9 mouse cellular contexts compared by ENCODE assay signal in the genomic region with DNA sequence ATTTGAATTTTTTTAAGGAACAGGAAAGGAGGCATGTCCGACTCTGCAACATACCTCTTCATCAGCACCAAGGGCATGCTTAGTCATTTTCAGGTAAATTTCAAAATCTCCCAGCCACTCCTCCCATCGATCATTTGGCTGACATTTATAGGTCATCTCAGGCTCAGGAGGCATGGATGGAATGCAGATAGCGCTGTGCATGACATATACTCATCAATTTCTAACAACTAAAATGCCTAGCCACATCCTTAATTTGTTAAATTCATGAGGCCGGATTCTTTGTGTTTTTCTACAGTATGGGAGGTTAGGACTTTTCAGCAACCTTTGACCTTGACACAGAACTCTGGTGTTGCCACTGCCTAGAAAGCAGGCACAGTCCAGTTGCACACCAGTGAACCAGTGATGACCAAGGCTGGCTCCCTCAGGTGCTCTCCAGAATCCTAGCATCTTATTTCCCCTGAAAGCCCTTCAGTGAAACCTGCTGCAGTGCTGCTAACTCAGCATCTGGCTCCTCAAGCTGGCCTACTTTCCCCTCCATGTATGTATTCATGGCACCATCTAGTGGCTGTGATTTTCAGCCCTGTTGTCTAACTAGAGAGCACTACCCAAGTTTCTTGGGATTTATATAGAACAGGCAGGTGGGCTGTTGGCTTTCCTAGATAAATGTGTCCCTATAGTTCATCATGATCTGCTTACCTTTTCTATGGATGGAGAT. TPM values are rescaled to one million over a fixed set of nuclear protein-coding genes. Genes with fewer than 3 reads are reported as not detected.
A peak's percentile ranks its signal among the peaks of the same experiment; 100 is the strongest.
DNase-seq lines count a peak whose midpoint lies in the region; ATAC-seq and TF ChIP-seq lines count a peak whose summit lies in the region.
"Had no signal": no experiment of that assay in that cellular context is flagged by ENCODE, and none has a peak within 500 bp of the region (broad histone marks: within the 10 kb centered on the region; RNA-seq: fewer than 3 reads in every experiment).

No protein-coding gene starts in this region.

- H3K4me1 ChIP-seq in lung, adult 2 months (ENCODE audit: control insufficient read depth, insufficient read depth, low read length): no peaks in the 10 kb centered on the region
- H3K4me1 ChIP-seq in forebrain, postnatal 0 days (ENCODE audit: insufficient read depth): no peaks in the 10 kb centered on the region
- no peaks in the 10 kb centered on the region for H3K4me1 ChIP-seq in midbrain, embryonic 10.5 days

- no peaks in the 10 kb centered on the region for H3K9me3 ChIP-seq in forebrain, postnatal 0 days (ENCODE audit: low read length)
- H3K9me3 ChIP-seq in midbrain, embryonic 10.5 days (replicated peaks): no peaks in the 10 kb centered on the region

- TF ChIP-seq POLR2A in lung, adult 2 months (IDR thresholded peaks at IDR 0.05; ENCODE audit: borderline replicate concordance, extremely low read depth, low read depth, low read length): no peak

- no peak for TF ChIP-seq CTCF in lung, adult 2 months (IDR thresholded peaks at IDR 0.05; ENCODE audit: insufficient read depth, low read length)
- TF ChIP-seq CTCF in forebrain, postnatal 0 days (IDR thresholded peaks at IDR 0.05; ENCODE audit: low read depth): peak; percentile 90

- intact Hi-C loops in gastrocnemius, postnatal 36 days (cut with DNase I): loop anchor here (5.0 kb wide), 1 partner anchor 52 kb away; no protein-coding TSS in a partner anchor

- no peak overlapping the region for H3K9ac ChIP-seq in forebrain, postnatal 0 days

- DNase-seq in lung, postnatal 10 days: peak; percentile 36
- no peak for DNase-seq in lung, adult 2 months
- DNase-seq in cerebellum, adult 11-12 months: peak; percentile 6
- DNase-seq in forebrain, postnatal 0 days: peak; percentile 90
- peak; percentile 26 for DNase-seq in kidney, postnatal 14 days
- DNase-seq in midbrain, embryonic 10.5 days (ENCODE audit: low spot score): peak; percentile 20
- DNase-seq in telencephalon, adult 2 months (ENCODE audit: low read depth, low spot score): peak; percentile 75
- DNase-seq in gastrocnemius, postnatal 36 days: no peak

- no peak overlapping the region for H3K4me2 ChIP-seq in forebrain, postnatal 0 days (ENCODE audit: low read depth)

- H3K27me3 ChIP-seq in forebrain, postnatal 0 days (ENCODE audit: insufficient read depth, low read length): no peaks in the 10 kb centered on the region
- no peaks in the 10 kb centered on the region for H3K27me3 ChIP-seq in midbrain, embryonic 10.5 days (ENCODE audit: low read depth, poor library complexity, severe bottlenecking)

- no peak overlapping the region for H3K4me3 ChIP-seq in lung, adult 2 months (replicated peaks; ENCODE audit: extremely low read depth, low read depth, low read length)
- no peak overlapping the region for H3K4me3 ChIP-seq in forebrain, postnatal 0 days (ENCODE audit: low read depth, low read length)
- no peak overlapping the region for H3K4me3 ChIP-seq in midbrain, embryonic 10.5 days

- H3K36me3 ChIP-seq in forebrain, postnatal 0 days (ENCODE audit: insufficient read depth): no peaks in the 10 kb centered on the region
- H3K36me3 ChIP-seq in midbrain, embryonic 10.5 days: no peaks in the 10 kb centered on the region

- WGBS in lung, adult 2 months: 70% methylated on average over 4 of the region's 4 CpGs
- 86% methylated on average over 4 of the region's 4 CpGs for WGBS in forebrain, postnatal 0 days
- 88% methylated on average over 4 of the region's 4 CpGs for WGBS in midbrain, embryonic 10.5 days

- H3K27ac ChIP-seq in forebrain, postnatal 0 days (ENCODE audit: low read depth, low read length): no peak overlapping the region
- no peak overlapping the region for H3K27ac ChIP-seq in midbrain, embryonic 10.5 days (replicated peaks)

- ATAC-seq in forebrain, postnatal 0 days: peak; percentile 95

RNA-seq across cellular contexts. Expression of gene Gabra5, which starts 35.9 kb away (rescaled TPM):
- polyA plus RNA-seq in lung, adult 2 months (2012; rRNA removed): not detected in 2 replicates
- 102 and 105 TPM in 2 replicates for total RNA-seq in forebrain, postnatal 0 days (2014; rRNA removed)
- polyA plus RNA-seq in forebrain, postnatal 0 days (2015; fragmentation: Nextera tagmentation; extraction: Ambion mirVana): 108 and 115 TPM in 2 replicates
- 0.35 and 0.43 TPM in 2 replicates for polyA plus RNA-seq in midbrain, embryonic 10.5 days (2016; fragmentation: Nextera tagmentation; extraction: Ambion mirVana)
- total RNA-seq in gastrocnemius, postnatal 36 days (2021): not detected
- polyA plus RNA-seq: large intestine, adult 2 months had no signal

RNA-seq across cellular contexts. Expression of gene Gabrb3, which starts 54.5 kb away (rescaled TPM):
- 0.08 TPM in 2 replicates for polyA plus RNA-seq in lung, adult 2 months (2012; rRNA removed)
- total RNA-seq in forebrain, postnatal 0 days (2014; rRNA removed): 159 and 198 TPM in 2 replicates
- 35.2 and 51.2 TPM in 2 replicates for polyA plus RNA-seq in forebrain, postnatal 0 days (2015; fragmentation: Nextera tagmentation; extraction: Ambion mirVana)
- 4.0 and 6.0 TPM in 2 replicates for polyA plus RNA-seq in midbrain, embryonic 10.5 days (2016; fragmentation: Nextera tagmentation; extraction: Ambion mirVana)
- total RNA-seq in gastrocnemius, postnatal 36 days (2021): not detected

Comparison
In these comparisons a context has a peak if more than half of its experiments do, and no peak if none do; other contexts are left out.
1. DNase-seq: peak in lung, postnatal 10 days (single experiment), cerebellum, adult 11-12 months (single experiment), forebrain, postnatal 0 days (single experiment), kidney, postnatal 14 days (single experiment), midbrain, embryonic 10.5 days (single experiment) and telencephalon, adult 2 months (single experiment); none in lung, adult 2 months (single experiment) and gastrocnemius, postnatal 36 days (0 of 2).
2. RNA of gene Gabra5, which starts 35.9 kb away (polyA plus RNA-seq): 108 to 115 TPM in forebrain, postnatal 0 days; 0.35 to 0.43 TPM in midbrain, embryonic 10.5 days and not detected in lung, adult 2 months; every median in the first group is over 10 times any median in the second.